Mouse (Mus musculus) megakaryocyte-erythroid progenitor cell, adult 5 weeks (primary cell): Measurements from ENCODE around the gene Suv39h1. TPM values are rescaled to one million over a fixed set of nuclear protein-coding genes. Genes with fewer than 3 reads are reported as not detected.

Experiments used
- polyA plus RNA-seq: library from polyadenylated mRNA; stranded (reverse); fragments of >175 nt; gene quantifications from 2 replicates; pipeline ENCODE4 v1.2.3, GENCODE M21; 2012

Gene Suv39h1
- 20.0 and 21.1 TPM in 2 replicates for polyA plus RNA-seq

GRCm38 (mm10) chrX:8074430-8075014 lies at the start of gene Suv39h1:
Gene Suv39h1 (minus strand): TSS chrX:8074760.

DNA sequence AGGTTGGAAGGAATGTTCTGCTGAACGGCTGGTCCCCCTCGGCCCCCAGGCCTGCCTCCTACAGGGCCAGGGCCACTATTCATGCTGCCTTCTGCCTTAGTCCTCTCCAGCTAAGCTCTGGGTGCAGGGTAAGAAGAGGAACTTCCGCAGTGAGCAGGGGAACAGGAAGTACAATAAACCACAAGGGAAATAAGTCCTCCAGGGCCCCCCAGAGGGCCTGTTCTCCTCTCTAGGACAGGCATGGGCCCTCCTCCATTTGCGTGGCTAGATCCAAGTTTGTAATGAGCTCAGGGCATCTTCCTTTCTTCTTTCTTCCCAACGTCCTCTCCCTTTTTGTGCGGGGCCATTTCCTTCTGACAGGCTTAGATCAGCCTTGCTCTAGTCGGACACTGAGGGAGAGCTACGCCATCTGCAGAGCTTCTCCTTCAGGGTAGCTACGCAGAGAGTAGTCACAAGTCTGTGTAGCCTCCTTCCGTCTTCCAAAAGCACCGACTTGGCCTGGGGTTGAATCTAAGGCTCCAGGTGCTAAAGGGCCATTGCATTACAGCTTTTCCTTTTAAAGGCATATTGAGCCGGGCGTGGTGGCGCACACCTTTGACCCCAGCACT lies 15.9 kb upstream of the Suv39h1 start, which contains the start of gene Was:
Was (minus strand) TSS at position 153 of the 608 bp plus-strand sequence.

GRCm38 (mm10) chrX:8018286-8018685 lies 56.3 kb downstream of the Suv39h1 start, which contains the start of gene Glod5:
Gene Glod5 (minus strand): TSS chrX:8018492.

Other genes with a start within 250 kb of the Suv39h1 start
- 82.6 and 87.6 TPM in 2 replicates for gene Otud5, start 233.4 kb downstream of the Suv39h1 start, polyA plus RNA-seq
- 24.2 and 25.3 TPM in 2 replicates for gene Pim2, start 196.5 kb downstream of the Suv39h1 start, polyA plus RNA-seq
- 43.2 and 61.9 TPM in 2 replicates for gene Slc35a2, start 190.7 kb downstream of the Suv39h1 start, polyA plus RNA-seq
- 168 and 179 TPM in 2 replicates for gene Pqbp1, start 175.5 kb downstream of the Suv39h1 start, polyA plus RNA-seq
- 115 and 120 TPM in 2 replicates for gene Timm17b, start 175.4 kb downstream of the Suv39h1 start, polyA plus RNA-seq
- gene Gm10491, start 166.9 kb downstream of the Suv39h1 start, polyA plus RNA-seq = not detected in 2 replicates
- not detected in 2 replicates for gene Gm10490, start 165.2 kb downstream of the Suv39h1 start, polyA plus RNA-seq
- gene Pcsk1n, start 154.9 kb downstream of the Suv39h1 start, polyA plus RNA-seq = 0.06 TPM in 2 replicates
- gene Eras, start 146.2 kb downstream of the Suv39h1 start, polyA plus RNA-seq = not detected in 2 replicates
- gene Hdac6, start 126.9 kb downstream of the Suv39h1 start, polyA plus RNA-seq = 8.0 and 10.3 TPM in 2 replicates
- gene Gata1, start 96.7 kb downstream of the Suv39h1 start, polyA plus RNA-seq = 28.0 and 45.7 TPM in 2 replicates
- not detected in 2 replicates for gene Glod5, start 56.3 kb downstream of the Suv39h1 start, polyA plus RNA-seq
- gene Was, start 15.7 kb upstream of the Suv39h1 start, polyA plus RNA-seq = 231 and 266 TPM in 2 replicates
- 36.2 and 54.9 TPM in 2 replicates for gene Wdr13, start 58.1 kb upstream of the Suv39h1 start, polyA plus RNA-seq
- 148 and 243 TPM in 2 replicates for gene Rbm3, start 71.1 kb upstream of the Suv39h1 start, polyA plus RNA-seq
- gene Tbc1d25, start 101.4 kb upstream of the Suv39h1 start, polyA plus RNA-seq = 4.8 and 5.3 TPM in 2 replicates
- gene Ebp, start 118.8 kb upstream of the Suv39h1 start, polyA plus RNA-seq = 4.6 and 5.8 TPM in 2 replicates
- gene Porcn, start 131.8 kb upstream of the Suv39h1 start, polyA plus RNA-seq = 0.40 and 1.0 TPM in 2 replicates
- gene Ftsj1, start 177.6 kb upstream of the Suv39h1 start, polyA plus RNA-seq = 12.8 and 13.6 TPM in 2 replicates
- 16.2 and 17.0 TPM in 2 replicates for gene Slc38a5, start 196.4 kb upstream of the Suv39h1 start, polyA plus RNA-seq